ENCODE assay signal across 19 mouse cellular contexts in the genomic region with DNA sequence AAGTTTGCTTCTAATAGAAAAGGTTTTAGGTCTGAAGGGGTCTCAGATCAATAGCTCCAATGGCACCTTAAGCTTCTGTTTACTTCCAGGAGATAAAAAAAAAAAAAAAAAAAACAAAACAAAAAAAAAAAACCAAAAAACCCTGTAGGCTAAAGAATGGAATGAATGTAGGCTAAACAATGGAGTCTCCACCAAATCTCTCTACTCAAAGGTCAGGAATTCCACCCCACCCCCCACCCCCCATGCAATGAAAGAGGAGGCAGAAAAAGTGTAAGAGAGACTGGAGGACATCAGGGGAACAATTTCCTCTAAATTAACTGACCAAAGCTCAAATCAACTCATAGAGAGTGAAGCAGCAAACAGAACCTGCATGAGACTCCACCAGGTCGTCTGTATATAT.
"Had no signal": no experiment of that assay in that cellular context is flagged by ENCODE, and none has a peak within 500 bp of the region (broad histone marks: within the 10 kb centered on the region; RNA-seq: fewer than 3 reads in every experiment).

No protein-coding gene starts in this region.

- H3K36me3 ChIP-seq: midbrain, embryonic 10.5 days; midbrain, embryonic 12.5 days; neural tube, embryonic 13.5 days; neural tube, embryonic 15.5 days; stomach, embryonic 15.5 days had no signal

- H3K9ac ChIP-seq: lung, embryonic 14.5 days; midbrain, embryonic 12.5 days; neural tube, embryonic 13.5 days; neural tube, embryonic 15.5 days; stomach, embryonic 15.5 days had no signal

- ATAC-seq: midbrain, embryonic 16.5 days had no signal

- H3K4me1 ChIP-seq: midbrain, embryonic 10.5 days; midbrain, embryonic 12.5 days; neural tube, embryonic 13.5 days; neural tube, embryonic 15.5 days; stomach, embryonic 15.5 days had no signal

- H3K27ac ChIP-seq: midbrain, embryonic 10.5 days; midbrain, embryonic 12.5 days; neural tube, embryonic 13.5 days; neural tube, embryonic 15.5 days; stomach, embryonic 15.5 days; stomach, postnatal 0 days had no signal

- H3K4me3 ChIP-seq: midbrain, embryonic 10.5 days; midbrain, embryonic 12.5 days; myocyte; neural tube, embryonic 13.5 days; neural tube, embryonic 15.5 days; stomach, embryonic 15.5 days had no signal

- DNase-seq: lung, adult 18-20 months; lung, embryonic 14.5 days; lung, postnatal 10 days; lung, postnatal 4 days; midbrain, embryonic 14.5 days; retina, postnatal 1 day; right cerebral cortex, adult 18-20 months; right cerebral cortex, postnatal 14 days; thymus, adult 2 months; thymus, postnatal 25 days; thymus, postnatal 4 days had no signal

- H3K9me3 ChIP-seq: midbrain, embryonic 10.5 days; midbrain, embryonic 12.5 days; neural tube, embryonic 13.5 days; neural tube, embryonic 15.5 days; stomach, embryonic 15.5 days had no signal
